Mouse (Mus musculus): ENCODE measurements around the gene Rusc2. TPM values are rescaled to one million over a fixed set of nuclear protein-coding genes. Genes with fewer than 3 reads are reported as not detected.

Gene Rusc2
- polyA plus RNA-seq, 1 experiment: 30.0 TPM

GRCm38 (mm10) chr4:43349206-43349605 is 32.6 kb upstream of the Rusc2 start:
- Histone ChIP-seq H3K4me1 (ENCODE audit: control insufficient read depth, insufficient read depth, low read length) (no peaks in the 10 kb centered on the region), H3K36me3 (ENCODE audit: control insufficient read depth, insufficient read depth, low read length) (no peaks in the 10 kb centered on the region; the same call in 1 of the 2 replicates), H3K4me3 (ENCODE audit: control insufficient read depth, low read depth, low read length) (no peak overlapping the region), H3K27ac (ENCODE audit: control insufficient read depth, insufficient read depth, low read depth, low read length) (no peak overlapping the region), H3K27me3 (ENCODE audit: control insufficient read depth, insufficient read depth, low read length) (no peaks in the 10 kb centered on the region)
- TF ChIP-seq POLR2A (IDR thresholded peaks at IDR 0.05; ENCODE audit: control insufficient read depth, low read depth, low read length): no peak
- TF ChIP-seq CTCF (IDR thresholded peaks at IDR 0.05; ENCODE audit: control insufficient read depth, insufficient read depth, insufficient replicate concordance, low read depth, low read length): no peak

- no peak for TF ChIP-seq POLR2A (IDR thresholded peaks at IDR 0.05; ENCODE audit: control insufficient read depth, low read depth, low read length)
- TF ChIP-seq CTCF (IDR thresholded peaks at IDR 0.05; ENCODE audit: control insufficient read depth, insufficient read depth, insufficient replicate concordance, low read depth, low read length): no peak
- no peaks in the 10 kb centered on the region for H3K27me3 ChIP-seq (ENCODE audit: control insufficient read depth, insufficient read depth, low read length)
- no peak overlapping the region for H3K4me3 ChIP-seq (ENCODE audit: control insufficient read depth, low read depth, low read length)
- H3K36me3 ChIP-seq (ENCODE audit: control insufficient read depth, insufficient read depth, low read length): no peaks in the 10 kb centered on the region; the same call in 1 of the 2 replicates
- no peaks in the 10 kb centered on the region for H3K4me1 ChIP-seq (ENCODE audit: control insufficient read depth, insufficient read depth, low read length)
- no peak overlapping the region for H3K27ac ChIP-seq (ENCODE audit: control insufficient read depth, insufficient read depth, low read depth, low read length)
These were observed 31.7 kb upstream of the Rusc2 start for GRCm38 (mm10) chr4:43350038-43350560.

- Histone ChIP-seq H3K27ac (ENCODE audit: control insufficient read depth, insufficient read depth, low read depth, low read length) (no peak overlapping the region), H3K4me1 (ENCODE audit: control insufficient read depth, insufficient read depth, low read length) (no peaks in the 10 kb centered on the region), H3K4me3 (ENCODE audit: control insufficient read depth, low read depth, low read length) (no peak overlapping the region), H3K27me3 (ENCODE audit: control insufficient read depth, insufficient read depth, low read length) (no peaks in the 10 kb centered on the region), H3K36me3 (ENCODE audit: control insufficient read depth, insufficient read depth, low read length) (no peaks in the 10 kb centered on the region; the same call in 1 of the 2 replicates)
- TF ChIP-seq CTCF (IDR thresholded peaks at IDR 0.05; ENCODE audit: control insufficient read depth, insufficient read depth, insufficient replicate concordance, low read depth, low read length): no peak
- no peak for TF ChIP-seq POLR2A (IDR thresholded peaks at IDR 0.05; ENCODE audit: control insufficient read depth, low read depth, low read length)
These were observed 28.1 kb upstream of the Rusc2 start for GRCm38 (mm10) chr4:43353662-43354061.

- H3K27ac ChIP-seq (ENCODE audit: control insufficient read depth, insufficient read depth, low read depth, low read length): no peak overlapping the region
- no peaks in the 10 kb centered on the region for H3K27me3 ChIP-seq (ENCODE audit: control insufficient read depth, insufficient read depth, low read length)
- TF ChIP-seq CTCF (IDR thresholded peaks at IDR 0.05; ENCODE audit: control insufficient read depth, insufficient read depth, insufficient replicate concordance, low read depth, low read length) (no peak), POLR2A (IDR thresholded peaks at IDR 0.05; ENCODE audit: control insufficient read depth, low read depth, low read length) (no peak)
- H3K4me1 ChIP-seq (ENCODE audit: control insufficient read depth, insufficient read depth, low read length): no peaks in the 10 kb centered on the region
- no peak overlapping the region for H3K4me3 ChIP-seq (ENCODE audit: control insufficient read depth, low read depth, low read length)
- H3K36me3 ChIP-seq (ENCODE audit: control insufficient read depth, insufficient read depth, low read length): no peaks in the 10 kb centered on the region; the same call in 1 of the 2 replicates
These were observed 16.7 kb upstream of the Rusc2 start for GRCm38 (mm10) chr4:43364914-43365560.

DNA sequence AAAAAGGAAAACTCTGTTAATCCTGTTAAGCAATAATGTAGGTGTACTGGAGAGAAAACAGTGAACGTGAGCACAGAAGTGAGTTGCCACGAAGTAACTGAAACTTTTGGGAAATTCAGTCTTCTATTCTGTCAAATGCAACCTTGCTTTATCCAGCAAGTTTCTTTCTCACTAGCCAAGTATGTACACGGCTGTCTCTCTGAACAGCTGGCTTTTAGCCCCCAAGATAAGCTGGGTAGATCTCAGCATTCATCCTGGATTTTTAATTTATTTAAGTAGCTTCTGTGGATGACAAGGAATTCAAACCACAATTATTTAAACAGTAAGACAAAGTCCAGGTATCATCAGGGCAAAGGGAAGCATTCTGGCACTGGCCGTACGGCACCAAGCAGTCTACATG is 14.5 kb upstream of the Rusc2 start:
- H3K27ac ChIP-seq (ENCODE audit: control insufficient read depth, insufficient read depth, low read depth, low read length): no peak overlapping the region
- H3K27me3 ChIP-seq (ENCODE audit: control insufficient read depth, insufficient read depth, low read length): no peaks in the 10 kb centered on the region
- H3K36me3 ChIP-seq (ENCODE audit: control insufficient read depth, insufficient read depth, low read length): no peaks in the 10 kb centered on the region; the same call in 1 of the 2 replicates
- no peak overlapping the region for H3K4me3 ChIP-seq (ENCODE audit: control insufficient read depth, low read depth, low read length)
- H3K4me1 ChIP-seq (ENCODE audit: control insufficient read depth, insufficient read depth, low read length): no peaks in the 10 kb centered on the region
- TF ChIP-seq CTCF (IDR thresholded peaks at IDR 0.05; ENCODE audit: control insufficient read depth, insufficient read depth, insufficient replicate concordance, low read depth, low read length): no peak
- TF ChIP-seq POLR2A (IDR thresholded peaks at IDR 0.05; ENCODE audit: control insufficient read depth, low read depth, low read length): no peak

GRCm38 (mm10) chr4:43367787-43368186 is 14.0 kb upstream of the Rusc2 start:
- H3K27ac ChIP-seq (ENCODE audit: control insufficient read depth, insufficient read depth, low read depth, low read length): no peak overlapping the region
- H3K4me1 ChIP-seq (ENCODE audit: control insufficient read depth, insufficient read depth, low read length): no peaks in the 10 kb centered on the region
- H3K36me3 ChIP-seq (ENCODE audit: control insufficient read depth, insufficient read depth, low read length): no peaks in the 10 kb centered on the region; the same call in 1 of the 2 replicates
- TF ChIP-seq CTCF (IDR thresholded peaks at IDR 0.05; ENCODE audit: control insufficient read depth, insufficient read depth, insufficient replicate concordance, low read depth, low read length): no peak
- TF ChIP-seq POLR2A (IDR thresholded peaks at IDR 0.05; ENCODE audit: control insufficient read depth, low read depth, low read length): no peak
- H3K4me3 ChIP-seq (ENCODE audit: control insufficient read depth, low read depth, low read length): no peak overlapping the region
- H3K27me3 ChIP-seq (ENCODE audit: control insufficient read depth, insufficient read depth, low read length): no peaks in the 10 kb centered on the region

DNA sequence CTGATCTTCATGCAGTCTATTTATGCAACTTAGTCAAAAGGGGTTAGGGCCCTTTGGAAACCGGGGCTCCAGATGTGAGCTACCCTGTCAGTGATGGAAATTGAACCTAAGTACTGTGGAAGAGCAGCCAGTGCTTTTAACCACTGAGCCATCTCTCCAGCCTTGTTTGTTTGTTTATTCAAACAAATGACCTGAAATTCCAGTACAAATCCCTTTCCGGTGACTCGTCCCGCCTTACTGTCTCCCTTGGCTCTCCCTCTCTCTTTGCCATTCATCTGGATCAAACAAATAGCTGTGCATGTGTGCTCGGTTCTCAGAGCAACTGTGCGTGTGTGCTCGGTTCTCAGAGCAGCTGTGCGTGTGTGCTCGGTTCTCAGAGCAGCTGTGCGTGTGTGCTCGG is 10.4 kb upstream of the Rusc2 start:
- H3K27me3 ChIP-seq (ENCODE audit: control insufficient read depth, insufficient read depth, low read length): no peaks in the 10 kb centered on the region

More for the DNA sequence above, 10.4 kb upstream of the Rusc2 start:
- Histone ChIP-seq H3K27ac (ENCODE audit: control insufficient read depth, insufficient read depth, low read depth, low read length) (no peak overlapping the region), H3K36me3 (ENCODE audit: control insufficient read depth, insufficient read depth, low read length) (no peaks in the 10 kb centered on the region; the same call in 1 of the 2 replicates), H3K4me3 (ENCODE audit: control insufficient read depth, low read depth, low read length) (no peak overlapping the region), H3K4me1 (ENCODE audit: control insufficient read depth, insufficient read depth, low read length) (no peaks in the 10 kb centered on the region)
- TF ChIP-seq CTCF (IDR thresholded peaks at IDR 0.05; ENCODE audit: control insufficient read depth, insufficient read depth, insufficient replicate concordance, low read depth, low read length) (no peak), POLR2A (IDR thresholded peaks at IDR 0.05; ENCODE audit: control insufficient read depth, low read depth, low read length) (no peak)
